Mouse (Mus musculus) lung, adult 18-20 months (tissue): Measurements from ENCODE around the gene AI837181.
A peak's percentile ranks its signal among the peaks of the same experiment; 100 is the strongest.

Experiments
- DNase-seq, 2 experiments: peaks; one replicate each; pipeline ENCODE4 v3.0.0; 2022; ENCODE audit warnings: mixed read lengths in 2 of 2

The AI837181 gene

DNA sequence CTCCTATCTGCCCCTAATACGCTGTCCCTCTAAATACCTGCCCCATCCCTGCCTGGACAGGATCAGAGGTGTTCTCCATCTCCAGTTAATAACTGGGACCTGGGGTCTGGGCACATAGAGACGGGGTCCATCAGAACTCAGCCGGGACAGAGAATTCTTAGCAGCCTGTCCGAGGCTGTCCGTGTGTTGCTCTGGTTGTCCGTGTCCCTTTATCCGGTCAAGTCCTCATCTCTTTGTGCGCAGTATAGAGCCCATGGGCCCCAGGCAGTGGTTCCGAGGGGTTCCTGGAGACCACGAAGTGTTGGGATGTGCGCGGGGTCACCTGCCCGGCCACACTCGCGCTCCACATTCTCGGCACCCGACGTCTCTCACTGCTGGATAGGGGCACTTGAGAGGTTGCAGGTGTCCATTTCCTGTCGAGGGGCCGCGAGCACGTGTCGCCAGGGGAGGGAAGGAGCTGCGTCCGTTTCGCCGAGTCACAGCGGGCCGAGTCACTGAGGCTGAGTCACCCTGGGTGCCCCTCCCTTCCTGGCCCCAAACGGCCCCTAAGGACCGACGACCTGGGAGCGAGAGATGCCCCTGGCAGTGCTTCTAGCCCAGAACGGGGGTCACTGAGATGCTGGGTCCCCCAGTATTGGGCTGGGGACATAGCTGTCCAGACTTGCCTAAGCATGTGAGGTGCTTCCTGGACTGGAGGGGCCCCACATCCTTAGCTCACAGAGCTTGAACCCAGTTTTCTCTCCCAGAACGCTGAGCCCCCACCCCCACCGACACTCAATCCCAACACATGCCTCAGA, 23.6 kb downstream of the AI837181 start:
- peak in 1 of 2 experiments; percentile 48 for DNase-seq

DNA sequence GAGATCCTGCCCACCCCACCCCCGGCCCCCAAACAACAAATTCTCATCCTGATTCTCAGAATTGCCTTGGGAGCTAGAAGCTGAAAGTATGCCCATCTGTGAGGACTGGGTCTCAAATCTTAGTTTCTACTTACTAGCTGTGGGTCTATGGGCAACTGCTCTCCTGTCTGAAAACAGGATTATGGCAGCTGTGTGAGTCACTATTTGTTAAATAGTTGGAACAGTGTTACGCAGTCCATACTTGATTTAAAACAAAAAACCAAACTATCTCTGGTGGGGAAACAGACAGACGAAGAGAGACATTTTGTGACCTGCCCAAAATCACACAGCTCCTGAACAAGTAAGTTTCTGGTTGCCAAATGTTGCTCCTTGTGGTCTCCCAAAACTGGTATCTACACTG, 24.7 kb downstream of the AI837181 start:
- no peak for DNase-seq

DNA sequence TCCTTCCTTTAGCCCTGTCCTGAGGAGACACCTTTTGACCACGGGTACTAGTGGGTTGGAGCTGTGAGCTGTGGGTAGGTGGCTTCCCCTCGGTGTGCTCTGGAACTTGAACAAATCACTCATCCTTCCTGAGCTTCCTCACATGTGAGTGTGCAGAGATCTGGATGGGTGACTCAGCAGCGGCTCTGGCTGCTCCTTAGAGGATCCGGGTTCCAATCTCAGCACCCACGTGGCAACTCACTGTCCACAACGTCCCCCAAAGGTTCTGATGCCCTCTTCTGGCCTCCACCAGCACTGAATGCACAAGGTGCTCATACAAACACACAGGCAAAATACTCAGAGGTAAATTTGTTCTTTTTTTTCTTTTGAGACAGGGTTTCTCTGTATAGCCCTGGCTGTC, 26.8 kb downstream of the AI837181 start:
- DNase-seq, result no peak

DNA sequence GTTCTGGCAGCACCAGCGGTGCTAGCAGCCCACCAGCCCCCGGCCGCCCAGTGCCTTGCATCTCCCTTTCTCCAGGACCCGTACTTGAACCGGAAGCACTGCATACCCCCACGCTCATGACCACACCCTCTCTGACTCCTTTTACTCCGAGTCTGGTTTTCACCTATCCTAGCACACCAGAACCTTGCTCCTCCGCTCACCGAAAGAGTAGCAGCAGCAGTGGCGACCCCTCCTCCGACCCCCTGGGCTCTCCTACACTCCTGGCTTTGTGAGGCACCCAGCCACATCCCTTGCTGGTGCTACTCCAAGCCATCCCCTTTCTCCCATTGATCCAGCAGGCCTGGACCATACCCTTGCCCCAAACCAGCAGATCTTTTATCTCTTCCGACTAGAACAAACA, 30.1 kb downstream of the AI837181 start:
- no peak for DNase-seq

DNA sequence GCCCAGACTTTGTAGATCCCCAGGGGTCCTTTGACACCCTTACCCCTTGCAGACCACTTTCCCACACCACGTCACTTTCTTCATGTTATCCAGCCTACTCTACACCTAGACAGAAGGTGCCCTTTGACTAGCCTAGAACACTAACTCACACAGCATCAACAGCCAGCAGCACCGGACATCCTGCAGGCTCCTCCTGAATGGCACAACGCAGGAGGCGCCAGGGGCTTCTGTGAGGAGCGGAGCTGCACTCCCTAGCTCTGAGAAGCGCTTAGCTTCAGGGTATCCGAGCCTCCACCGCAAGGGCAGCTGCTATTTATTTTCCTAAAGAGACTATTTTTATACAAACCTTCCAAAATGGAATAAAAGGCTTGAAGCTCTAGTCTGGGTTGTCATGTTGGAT, 30.6 kb downstream of the AI837181 start:
- no peak for DNase-seq

DNA sequence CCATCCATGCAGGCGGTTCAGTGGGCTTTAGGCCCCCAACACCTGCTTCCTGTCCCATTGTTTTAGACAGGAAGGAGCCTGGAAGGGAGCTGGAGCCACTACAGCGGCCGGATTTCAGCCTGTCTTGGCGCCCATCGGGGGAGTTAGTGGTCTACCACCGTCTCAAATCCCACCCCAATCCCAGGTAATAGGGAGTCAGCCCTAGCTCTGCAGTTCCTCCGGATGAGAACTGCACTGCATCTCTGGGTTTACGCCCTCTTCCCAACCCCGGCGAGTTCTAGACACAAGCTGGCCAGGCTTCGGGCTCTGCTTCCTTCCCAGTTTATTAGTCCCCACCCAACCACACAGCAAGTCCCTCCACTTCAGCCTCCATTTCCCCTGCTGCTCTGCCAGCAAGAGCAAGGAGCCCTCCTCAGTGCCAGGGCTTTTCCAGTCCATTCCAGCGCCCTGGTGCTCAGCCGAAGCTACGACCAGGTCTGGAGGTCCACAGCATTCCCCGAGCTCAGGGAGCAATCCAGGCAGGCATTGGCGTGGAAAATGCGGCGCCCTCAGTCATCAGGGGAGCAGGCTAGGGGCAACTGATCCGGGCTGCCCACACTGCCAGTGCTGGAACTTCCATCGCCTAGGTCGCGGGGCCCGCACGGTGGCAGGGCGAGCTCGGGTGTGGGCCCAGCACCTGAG, 31.4 kb downstream of the AI837181 start:
- peak; percentile 31 to 55 for DNase-seq

DNA sequence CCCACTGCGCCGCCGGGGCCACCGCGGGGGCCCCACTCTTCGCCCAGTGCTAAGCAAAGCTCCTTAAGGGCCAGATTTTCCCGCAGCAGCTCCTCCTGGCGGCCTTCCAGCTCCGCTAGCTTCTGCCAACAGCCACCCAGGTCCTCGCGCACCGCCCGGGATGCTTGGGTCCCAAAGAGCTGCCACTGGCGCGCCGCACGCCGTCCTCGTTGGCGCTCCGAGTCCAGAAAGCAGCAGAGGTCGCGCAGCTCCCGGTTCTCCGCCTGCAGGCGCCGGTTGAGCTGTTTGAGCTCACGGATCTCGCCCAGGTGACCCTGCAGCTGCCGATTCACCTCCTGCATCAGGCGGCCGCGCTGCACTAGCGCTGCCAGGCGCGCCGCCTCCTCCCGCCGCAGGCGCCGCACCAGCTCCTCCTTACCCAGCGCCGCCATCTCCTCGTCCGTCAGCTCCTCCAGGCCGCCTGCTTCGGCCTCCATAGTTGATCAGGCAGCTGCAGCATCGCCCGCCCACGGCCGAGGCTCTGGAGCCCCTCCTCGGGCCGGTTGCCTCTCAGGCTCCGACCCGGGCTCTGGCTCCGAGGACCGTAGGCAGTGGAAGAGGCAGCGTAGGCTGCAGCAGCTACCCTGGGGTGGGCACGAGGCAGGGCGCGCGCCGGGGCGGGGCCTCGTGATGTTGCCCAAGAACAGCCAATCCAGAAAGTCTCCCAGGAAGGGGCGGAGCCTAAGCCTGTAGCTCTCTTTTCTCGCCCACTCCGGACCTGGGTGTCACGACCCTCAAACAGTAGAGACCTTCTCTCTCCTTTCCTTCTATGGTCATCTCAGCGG, 32.2 kb downstream of the AI837181 start:
- peak; percentile 94 to 96 for DNase-seq

DNA sequence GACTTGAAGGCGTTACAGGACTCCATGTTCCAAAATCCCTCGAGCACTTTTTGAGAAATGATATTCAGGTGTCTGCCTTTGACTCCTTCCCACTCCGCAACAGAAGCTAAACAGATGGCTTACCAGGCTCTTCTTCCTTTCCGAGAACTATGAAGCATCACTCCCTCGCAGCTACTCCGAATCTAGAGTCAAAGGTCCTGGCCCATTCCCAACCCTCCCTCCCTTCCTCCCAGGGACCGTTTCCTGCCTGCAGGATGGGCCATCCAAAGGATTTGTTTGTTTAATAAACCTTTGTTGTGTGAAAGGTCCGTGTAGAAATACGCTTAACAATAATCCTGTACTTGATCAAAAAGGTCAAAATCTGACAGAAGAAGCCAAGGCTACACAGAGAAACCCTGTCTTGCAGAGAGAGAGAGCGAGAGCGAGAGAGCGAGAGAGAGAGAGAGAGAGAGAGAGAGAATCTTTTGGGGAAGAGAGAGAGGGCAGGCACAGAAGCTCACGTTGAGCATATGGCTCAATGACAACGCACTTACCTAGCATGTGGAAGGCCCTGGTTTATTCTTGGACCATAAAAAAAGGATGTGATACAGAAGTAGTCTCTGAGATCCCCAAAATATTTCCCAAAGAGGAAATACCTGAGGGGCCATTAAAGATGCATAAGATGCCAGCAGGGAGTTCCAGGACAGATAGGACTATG, 33.0 kb downstream of the AI837181 start, which contains the start of gene Ccdc85b:
TSS of gene Ccdc85b (minus strand) at position 149 of the 697 bp plus-strand sequence.
- DNase-seq, result no peak

DNA sequence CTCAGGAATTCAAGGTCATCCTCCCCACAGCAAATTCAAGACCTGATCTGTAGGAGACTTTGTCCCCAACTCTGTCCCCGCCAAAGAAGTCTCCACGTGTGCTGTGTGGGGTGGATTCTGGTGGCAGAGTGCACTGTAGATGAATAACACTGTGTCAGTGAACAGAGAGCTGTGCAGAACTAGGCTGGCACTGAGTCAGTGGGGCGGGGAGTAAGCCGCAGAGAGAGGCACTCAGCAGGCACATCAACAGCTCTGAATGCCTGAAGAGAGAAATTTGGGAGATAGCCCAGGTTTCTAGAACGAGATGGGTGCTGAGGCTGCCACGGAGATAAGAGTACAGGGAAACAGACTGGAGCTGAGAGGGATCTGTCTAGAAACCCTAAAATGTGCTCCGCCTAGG, 34.1 kb downstream of the AI837181 start:
- DNase-seq, result no peak

DNA sequence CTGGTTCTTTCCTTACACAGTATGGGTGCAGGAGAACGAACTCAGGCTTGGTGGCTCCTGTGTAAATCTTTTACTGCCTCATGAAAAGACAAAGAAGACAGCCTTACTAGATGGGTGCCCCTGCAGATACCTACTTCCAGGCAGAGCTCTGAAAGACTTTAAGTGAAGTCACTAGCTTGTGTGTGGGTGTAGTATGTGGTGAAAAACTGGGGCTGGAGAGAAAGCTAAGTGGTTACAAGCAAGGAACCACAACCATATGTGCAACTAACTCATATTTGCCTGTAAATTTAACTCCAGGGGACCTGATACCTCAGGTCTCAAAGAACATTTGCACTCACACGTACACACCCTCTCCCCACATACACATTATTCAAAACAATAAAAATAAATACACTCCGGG, 35.0 kb downstream of the AI837181 start:
- no peak for DNase-seq

DNA sequence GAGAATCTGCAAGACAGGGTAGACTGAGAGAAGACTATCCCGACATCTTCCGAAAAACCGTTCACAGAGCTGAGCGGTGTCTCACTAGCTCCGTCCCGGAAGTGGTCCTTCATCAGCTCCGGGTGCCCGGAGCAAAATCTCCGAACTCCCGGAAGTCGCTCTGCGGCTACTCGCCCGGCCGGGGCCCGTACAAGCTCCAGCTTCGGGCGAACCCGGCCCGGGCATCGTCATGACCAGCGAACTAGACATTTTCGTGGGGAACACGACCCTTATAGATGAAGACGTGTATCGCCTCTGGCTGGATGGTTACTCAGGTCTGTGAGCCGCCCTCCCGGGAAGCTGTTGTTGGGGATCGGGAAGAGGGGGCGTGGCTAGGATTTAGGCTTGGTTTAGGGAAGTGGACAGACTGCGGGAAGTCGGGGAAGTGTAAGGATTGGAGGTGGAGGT, 35.5 kb downstream of the AI837181 start, which contains the start of gene Fibp:
TSS of gene Fibp (plus strand) at position 151 of the 447 bp plus-strand sequence.
- DNase-seq, result peak; percentile 87 to 88

DNA sequence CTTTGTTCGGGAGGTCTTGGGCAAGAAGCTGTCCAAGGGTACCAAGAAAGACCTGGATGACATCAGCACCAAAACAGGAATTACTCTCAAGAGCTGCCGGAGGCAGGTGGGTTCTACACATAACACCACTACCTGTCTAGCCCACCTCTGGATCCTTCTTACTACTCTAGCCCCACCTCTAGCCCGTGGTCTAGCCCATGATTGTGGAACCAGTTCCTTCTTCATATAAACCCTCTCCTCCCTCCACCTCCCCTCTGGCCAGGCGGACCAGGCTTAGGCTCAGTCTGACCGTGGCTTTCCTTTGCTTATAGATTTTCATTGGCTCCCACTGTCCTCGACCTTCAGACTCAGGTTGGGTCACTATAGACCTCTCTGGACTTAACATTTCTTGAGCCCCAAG, 36.5 kb downstream of the AI837181 start:
- no peak for DNase-seq

DNA sequence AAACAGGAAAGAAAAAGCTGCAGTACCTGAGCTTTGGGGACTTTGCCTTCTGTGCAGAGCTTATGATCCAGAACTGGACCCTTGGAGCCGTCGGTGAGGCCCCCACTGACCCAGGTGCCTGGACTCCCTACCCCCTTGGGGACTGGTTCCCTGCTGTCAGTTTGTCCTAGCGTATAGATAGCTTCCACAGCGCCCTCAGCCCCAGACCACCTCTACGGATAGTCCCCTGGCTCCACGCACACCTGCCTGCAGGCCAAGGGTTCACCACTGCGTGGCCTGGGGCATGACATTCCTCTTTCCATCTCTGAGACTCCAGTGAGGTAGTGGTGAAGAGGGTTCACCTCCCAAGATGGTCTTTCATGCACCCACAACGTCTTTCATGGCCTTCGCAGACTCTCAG, 38.3 kb downstream of the AI837181 start:
- DNase-seq, result no peak

DNA sequence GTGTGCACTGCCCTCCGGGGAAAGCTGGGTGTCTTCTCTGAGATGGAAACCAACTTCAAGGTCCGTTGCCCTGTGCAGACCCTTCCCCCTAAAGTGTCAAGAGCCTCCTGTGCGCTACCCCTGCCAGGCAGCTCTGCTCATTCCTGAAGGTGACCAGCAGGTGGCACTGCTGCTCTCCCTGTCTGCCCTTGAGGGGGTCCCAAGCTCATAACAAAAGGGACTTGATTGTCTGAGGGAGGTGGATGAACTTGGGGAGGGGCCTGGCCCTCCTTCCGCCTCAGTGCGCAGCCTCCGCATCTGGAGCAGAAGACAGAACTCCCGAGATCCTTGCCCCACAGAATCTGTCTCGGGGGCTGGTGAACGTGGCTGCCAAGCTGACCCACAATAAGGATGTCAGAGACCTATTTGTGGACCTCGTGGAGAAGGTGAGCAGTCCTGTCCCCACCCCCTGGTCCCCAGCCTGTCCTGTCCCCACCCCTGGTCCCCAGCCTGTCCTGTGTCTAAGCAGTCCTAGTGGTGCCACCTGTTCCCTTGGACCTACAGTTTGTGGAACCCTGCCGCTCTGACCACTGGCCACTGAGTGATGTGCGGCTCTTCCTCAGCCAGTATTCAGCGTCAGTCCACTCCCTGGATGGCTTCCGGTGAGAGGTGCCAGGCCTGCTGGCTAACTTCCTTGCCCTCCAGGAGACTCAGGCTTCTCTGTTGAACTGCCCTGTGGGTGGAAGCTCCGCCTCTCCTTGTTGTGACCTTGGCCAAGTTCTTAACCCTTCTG, 39.0 kb downstream of the AI837181 start:
- DNase-seq, result peak; percentile 60 to 67

DNA sequence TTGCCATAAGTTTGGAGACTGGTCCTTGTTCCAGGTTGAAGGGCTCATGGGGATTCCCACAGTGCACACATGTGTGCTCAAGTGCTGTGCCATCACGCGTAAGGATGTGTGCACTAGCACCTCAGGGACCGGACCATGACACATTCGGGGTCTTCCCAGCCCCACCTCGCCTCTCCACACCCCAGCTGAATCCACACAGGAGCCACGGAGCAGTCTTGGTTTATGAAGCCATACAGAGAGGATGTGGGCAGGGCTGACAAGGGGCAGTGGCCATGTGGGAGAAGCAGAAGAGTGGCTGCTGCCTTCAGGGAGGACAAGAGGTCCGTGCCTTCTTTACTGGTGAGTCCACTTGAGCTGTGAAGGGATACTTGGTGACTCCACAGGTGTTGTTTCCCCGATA, 40.1 kb downstream of the AI837181 start:
- DNase-seq, result no peak

DNA sequence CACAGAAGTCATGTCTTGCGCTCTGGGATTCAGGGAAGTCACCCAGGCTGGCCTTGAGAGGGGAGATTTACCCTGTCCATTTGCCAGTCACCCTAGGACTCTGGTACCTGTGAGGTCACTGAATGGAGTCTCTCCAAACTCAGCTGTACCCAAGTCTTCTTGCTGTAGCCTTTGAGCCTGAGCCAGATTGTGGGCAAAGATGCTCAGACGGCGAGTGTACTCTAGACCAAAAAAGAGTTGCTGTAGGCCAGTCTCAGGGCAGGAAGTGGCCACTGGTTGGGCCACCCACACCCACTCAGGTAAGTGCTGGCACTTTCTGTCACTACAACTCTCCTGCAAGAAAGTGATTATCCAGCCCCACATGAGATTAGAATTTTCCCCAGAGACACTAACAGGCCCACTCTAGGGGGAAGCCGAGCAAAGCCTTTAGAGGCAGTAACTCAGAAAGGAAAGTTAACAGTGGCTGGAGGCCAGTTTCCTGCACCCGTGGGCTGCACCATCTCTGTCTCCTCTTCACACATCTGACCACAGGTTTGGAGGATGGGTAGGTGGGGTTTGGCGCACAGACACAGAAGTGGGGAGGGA, 42.1 kb downstream of the AI837181 start:
- no peak for DNase-seq

DNA sequence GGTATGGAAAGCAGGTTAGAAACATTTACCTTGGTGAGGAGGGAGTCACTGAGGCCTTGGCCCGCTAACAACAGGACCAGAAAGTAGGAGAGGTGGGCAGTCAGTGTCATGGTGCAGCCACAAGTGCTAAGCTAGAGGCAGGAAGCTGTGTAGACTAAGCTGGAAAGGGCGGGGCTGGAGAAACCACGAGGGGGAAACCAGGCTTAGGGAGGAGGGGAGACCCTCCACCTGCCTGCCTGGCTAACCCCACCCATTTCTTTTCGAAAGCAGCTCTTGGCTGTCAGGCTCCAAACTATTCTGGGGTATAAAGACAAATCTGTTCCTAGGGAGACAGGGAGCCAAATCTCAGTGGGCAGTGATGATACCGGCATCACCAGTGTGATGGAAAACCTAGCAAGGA, 43.4 kb downstream of the AI837181 start, which contains the start of gene Ctsw:
TSS of gene Ctsw (minus strand) at position 134 of the 400 bp plus-strand sequence.
- DNase-seq, result no peak

DNA sequence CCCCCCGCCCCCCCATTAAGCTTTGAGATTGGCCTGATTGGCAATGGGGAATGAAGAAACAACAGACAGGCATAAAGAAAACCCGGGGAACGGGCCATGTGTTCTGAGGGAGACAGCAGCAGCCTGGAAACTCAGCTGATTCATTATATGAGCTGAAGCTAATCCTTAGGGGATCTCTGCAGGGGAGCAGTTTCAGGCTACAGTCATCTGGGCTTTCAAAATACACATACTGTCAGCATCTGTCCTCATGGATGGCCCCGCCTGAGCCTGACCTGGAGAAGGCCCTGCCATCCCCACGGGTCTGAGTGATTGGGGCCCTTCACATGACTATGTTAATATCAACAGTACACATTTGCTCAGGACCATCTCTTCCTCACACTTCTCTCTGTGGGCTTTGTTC, 46.9 kb downstream of the AI837181 start:
- no peak for DNase-seq

DNA sequence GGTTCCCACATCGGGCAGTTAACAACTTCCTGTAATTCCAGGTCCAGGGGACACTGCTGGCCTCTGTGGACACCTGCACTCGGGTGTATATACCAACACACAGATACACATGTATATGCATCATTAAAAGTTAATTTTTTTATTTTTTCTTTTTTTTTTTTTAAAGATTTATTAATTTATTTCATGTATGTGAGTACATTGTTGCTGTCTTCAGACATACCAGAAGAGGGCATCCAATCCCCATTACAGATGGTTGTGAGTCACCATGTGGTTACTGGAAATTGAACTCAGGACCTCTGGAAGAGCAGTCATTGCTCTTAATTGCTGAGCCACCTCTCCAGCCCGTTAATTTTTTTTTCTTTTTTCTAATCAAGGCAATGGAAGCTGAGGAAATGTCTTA, 47.9 kb downstream of the AI837181 start:
- no peak for DNase-seq

DNA sequence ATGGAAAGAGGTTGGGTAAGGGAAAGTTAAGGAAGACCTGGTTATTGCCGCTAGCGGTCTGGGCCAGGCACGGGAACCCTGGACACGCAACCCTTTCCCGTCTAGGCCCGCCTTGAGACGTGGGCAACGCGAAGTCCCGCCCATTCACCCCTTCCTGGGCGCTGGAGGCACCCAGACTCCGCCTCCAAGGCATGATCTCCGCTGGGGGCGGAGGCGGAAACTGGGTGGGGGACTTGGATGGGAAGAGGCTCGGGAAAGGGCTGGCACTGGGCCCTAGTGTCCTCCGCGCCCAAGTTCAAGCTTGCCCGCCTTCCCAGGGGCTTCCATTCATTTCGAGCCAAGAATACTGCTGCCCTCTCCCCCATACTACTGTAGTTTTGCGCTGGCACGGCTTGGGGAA, 48.8 kb downstream of the AI837181 start, which contains the start of gene Efemp2:
TSS of gene Efemp2 (plus strand) at position 235 of the 400 bp plus-strand sequence.
- peak; percentile 92 to 95 for DNase-seq
